Mouse (Mus musculus): ENCODE measurements around the gene Vpreb3. TPM values are rescaled to one million over a fixed set of nuclear protein-coding genes. Genes with fewer than 3 reads are reported as not detected.

Gene Vpreb3
- polyA plus RNA-seq, 1 experiment from 2014 or later = 0.92 TPM

DNA sequence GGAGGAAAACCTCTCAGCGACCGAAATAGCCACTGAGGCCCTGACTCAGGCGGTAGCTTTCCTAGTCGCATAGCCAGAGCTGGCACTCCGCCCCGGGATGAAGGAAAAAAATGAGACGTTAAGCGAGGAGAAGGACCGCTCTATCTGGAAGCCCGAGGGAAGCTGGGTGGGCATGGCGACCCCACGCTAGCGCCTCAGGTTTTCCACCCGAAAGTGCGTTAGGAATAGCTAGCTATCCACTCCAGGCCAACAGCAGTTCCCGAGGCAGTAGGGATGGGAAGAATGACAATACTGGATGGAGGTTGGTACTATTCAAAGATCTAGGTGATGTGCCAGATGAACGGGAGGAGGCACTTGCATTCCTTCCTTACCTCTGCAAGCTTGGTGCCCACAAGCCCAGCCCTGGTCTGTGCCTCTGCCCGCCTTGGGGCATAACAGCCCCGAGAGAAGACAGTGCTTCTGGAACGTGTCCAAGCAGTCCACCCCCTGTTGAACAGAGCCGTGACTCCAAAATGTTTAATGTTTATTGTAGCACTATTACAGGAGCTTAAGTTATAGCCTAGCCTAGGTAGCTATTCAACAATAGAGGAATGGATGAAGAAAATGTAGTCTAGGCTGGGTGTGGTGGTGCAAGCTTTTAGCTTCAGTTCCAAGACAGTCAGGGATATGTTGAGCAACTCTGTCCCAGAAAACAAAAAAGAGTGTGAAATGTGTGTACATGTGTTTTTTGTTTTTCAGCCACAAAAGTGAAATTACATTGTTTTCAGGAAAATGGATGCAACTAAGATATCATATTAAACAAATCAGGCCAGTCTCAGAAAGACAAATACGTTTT is 20.9 kb upstream of the Vpreb3 start:
- H3K9ac ChIP-seq (ENCODE audit: low read depth, low read length) = peak overlapping the region; percentile 92
- ATAC-seq (replicated peaks; ENCODE audit: insufficient number of reproducible peaks, low FRiP score, low TSS enrichment) = 0 out of 2 replicates have a peak, but pooled peaks have one; percentile 32

DNA sequence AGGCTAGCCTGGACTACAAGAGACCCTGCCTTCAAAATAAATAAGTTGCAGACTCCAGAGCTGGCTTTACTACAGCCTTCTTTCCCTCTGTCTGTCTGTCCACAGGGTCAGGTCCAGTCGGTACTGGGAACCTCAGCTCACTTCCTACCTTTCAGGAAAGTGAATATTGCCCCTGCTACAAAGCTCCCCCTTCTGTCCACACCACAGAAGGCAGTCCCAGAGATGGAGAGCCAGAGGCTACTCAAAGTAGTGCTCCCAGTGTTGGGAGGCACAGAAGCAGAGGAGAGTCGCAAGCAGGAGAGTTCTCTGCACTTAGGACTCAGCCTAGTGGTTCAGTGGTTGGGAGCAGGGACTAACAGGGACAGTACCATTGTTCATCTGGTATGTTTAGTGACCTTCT is 18.5 kb upstream of the Vpreb3 start:
- WGBS (ENCODE audit: insufficient replicate concordance) = 46% methylated on average over 2 of the region's 2 CpGs
- Histone ChIP-seq H3K9me3 (replicated peaks; ENCODE audit: control insufficient read depth, low read length) (no peaks in the 10 kb centered on the region), H3K27ac (ENCODE audit: low read depth, low read length) (no peak overlapping the region), H3K4me2 (no peak overlapping the region), H3K4me3 (ENCODE audit: low read depth, low read length) (no peak overlapping the region), H3K9ac (ENCODE audit: low read depth, low read length) (no peak overlapping the region), H3K27me3 (ENCODE audit: control insufficient read depth, insufficient read depth, low read length) (peaks cover 10% of the 10 kb centered on the region; the same call in 1 of the 2 replicates), H3K36me3 (ENCODE audit: control insufficient read depth, insufficient read depth, low read length) (no peaks in the 10 kb centered on the region), H3K4me1 (ENCODE audit: control insufficient read depth, insufficient read depth, low read length) (peaks cover 10% of the 10 kb centered on the region)
- ATAC-seq (replicated peaks; ENCODE audit: insufficient number of reproducible peaks, low FRiP score, low TSS enrichment) = no peak

More for the DNA sequence above, 20.9 kb upstream of the Vpreb3 start:
- no peaks in the 10 kb centered on the region; the same call in 1 of the 2 replicates for H3K36me3 ChIP-seq (ENCODE audit: control insufficient read depth, insufficient read depth, low read length)
- H3K4me2 ChIP-seq = peak overlapping the region; percentile 87
- H3K27ac ChIP-seq (ENCODE audit: low read depth, low read length) = peak overlapping the region; percentile 76
- H3K4me1 ChIP-seq (ENCODE audit: control insufficient read depth, insufficient read depth, low read length) = peaks cover 14% of the 10 kb centered on the region
- peaks cover 4% of the 10 kb centered on the region; the same call in 1 of the 2 replicates for H3K27me3 ChIP-seq (ENCODE audit: control insufficient read depth, insufficient read depth, low read length)
- WGBS (ENCODE audit: insufficient replicate concordance) = 6% methylated on average over 22 of the region's 22 CpGs
- no peaks in the 10 kb centered on the region for H3K9me3 ChIP-seq (replicated peaks; ENCODE audit: control insufficient read depth, low read length)
- H3K4me3 ChIP-seq (ENCODE audit: low read depth, low read length) = peak overlapping the region; percentile 66

DNA sequence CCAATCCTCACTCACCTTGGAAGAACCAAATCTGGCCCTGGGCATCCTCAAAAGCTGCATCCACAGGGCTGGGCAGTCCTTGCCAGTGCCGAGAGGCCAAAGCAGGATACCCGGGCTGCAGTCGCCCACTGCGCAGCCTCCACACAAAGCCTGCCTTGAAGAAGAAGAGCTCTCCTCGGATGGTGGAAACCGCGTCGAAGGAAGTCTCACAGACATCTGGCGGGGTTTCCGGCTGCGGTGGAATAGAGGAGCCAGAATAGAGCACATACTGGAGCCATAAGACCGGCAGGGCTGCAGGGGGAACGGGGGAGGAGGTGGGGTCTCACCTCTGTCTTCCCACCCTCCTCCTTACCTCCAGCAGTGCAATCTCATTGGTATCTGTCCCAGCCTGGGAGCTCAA is 16.5 kb upstream of the Vpreb3 start:
- Histone ChIP-seq H3K27me3 (ENCODE audit: control insufficient read depth, insufficient read depth, low read length) (peaks cover 27% of the 10 kb centered on the region), H3K27ac (ENCODE audit: low read depth, low read length) (no peak overlapping the region), H3K4me1 (ENCODE audit: control insufficient read depth, insufficient read depth, low read length) (peaks cover 6% of the 10 kb centered on the region; the same call in 1 of the 2 replicates), H3K4me3 (ENCODE audit: low read depth, low read length) (no peak overlapping the region), H3K9me3 (replicated peaks; ENCODE audit: control insufficient read depth, low read length) (no peaks in the 10 kb centered on the region), H3K4me2 (no peak overlapping the region), H3K36me3 (ENCODE audit: control insufficient read depth, insufficient read depth, low read length) (no peaks in the 10 kb centered on the region), H3K9ac (ENCODE audit: low read depth, low read length) (no peak overlapping the region)
- no peak for ATAC-seq (replicated peaks; ENCODE audit: insufficient number of reproducible peaks, low FRiP score, low TSS enrichment)
- WGBS (ENCODE audit: insufficient replicate concordance) = 56% methylated on average over 13 of the region's 13 CpGs

DNA sequence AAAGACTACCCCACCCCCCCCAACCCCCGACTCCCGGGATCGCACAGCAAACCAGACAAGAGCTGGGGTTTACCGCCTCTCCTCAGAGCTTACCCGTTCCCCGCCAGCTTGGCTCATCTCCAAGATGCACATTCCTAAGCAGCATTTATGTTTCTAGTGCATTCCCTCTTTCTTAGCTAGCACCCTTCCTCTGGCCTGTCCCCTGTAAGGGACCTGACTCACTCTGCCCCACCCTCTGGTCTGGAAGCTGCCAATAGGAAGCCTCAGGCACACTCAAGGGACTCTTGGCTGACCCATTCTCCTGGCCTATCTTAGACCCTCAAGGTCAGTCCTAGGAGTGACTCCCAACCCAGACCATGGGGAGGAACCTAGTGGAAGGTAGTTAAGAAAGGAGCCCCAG is 12.6 kb upstream of the Vpreb3 start:
- 18% methylated on average over 6 of the region's 6 CpGs for WGBS (ENCODE audit: insufficient replicate concordance)

DNA sequence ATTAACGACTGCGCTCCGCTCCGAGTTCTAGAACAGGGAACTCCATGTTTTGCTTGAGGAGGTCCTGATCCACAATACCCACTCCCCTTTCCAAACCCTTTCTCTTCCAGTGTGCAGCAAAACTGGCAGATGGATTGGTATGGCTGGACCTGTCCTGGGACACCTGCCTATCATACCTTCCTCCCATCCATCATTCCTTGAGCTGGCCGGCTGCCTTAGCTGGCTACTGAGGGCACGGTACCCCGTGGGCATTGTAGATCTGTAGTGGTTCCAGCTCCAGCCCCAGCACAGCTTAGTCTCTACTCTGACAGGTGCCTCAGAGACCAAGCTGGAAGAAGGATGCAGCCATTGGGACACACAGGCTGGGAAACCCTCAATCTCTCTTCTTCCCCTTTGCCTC is 11.5 kb upstream of the Vpreb3 start:
- ATAC-seq (replicated peaks; ENCODE audit: insufficient number of reproducible peaks, low FRiP score, low TSS enrichment) = no peak
- no peaks in the 10 kb centered on the region for H3K9me3 ChIP-seq (replicated peaks; ENCODE audit: control insufficient read depth, low read length)
- H3K4me1 ChIP-seq (ENCODE audit: control insufficient read depth, insufficient read depth, low read length) = peaks cover 7% of the 10 kb centered on the region
- H3K4me3 ChIP-seq (ENCODE audit: low read depth, low read length) = no peak overlapping the region
- H3K27ac ChIP-seq (ENCODE audit: low read depth, low read length) = no peak overlapping the region
- no peak overlapping the region for H3K9ac ChIP-seq (ENCODE audit: low read depth, low read length)
- H3K27me3 ChIP-seq (ENCODE audit: control insufficient read depth, insufficient read depth, low read length) = peaks cover 35% of the 10 kb centered on the region
- 39% methylated on average over 7 of the region's 7 CpGs for WGBS (ENCODE audit: insufficient replicate concordance)
- H3K4me2 ChIP-seq = peak overlapping the region; percentile 96
- H3K36me3 ChIP-seq (ENCODE audit: control insufficient read depth, insufficient read depth, low read length) = no peaks in the 10 kb centered on the region

More for the DNA sequence above, 12.6 kb upstream of the Vpreb3 start:
- Histone ChIP-seq H3K9me3 (replicated peaks; ENCODE audit: control insufficient read depth, low read length) (no peaks in the 10 kb centered on the region), H3K27me3 (ENCODE audit: control insufficient read depth, insufficient read depth, low read length) (peaks cover 35% of the 10 kb centered on the region), H3K36me3 (ENCODE audit: control insufficient read depth, insufficient read depth, low read length) (no peaks in the 10 kb centered on the region), H3K27ac (ENCODE audit: low read depth, low read length) (no peak overlapping the region), H3K4me2 (no peak overlapping the region), H3K4me3 (ENCODE audit: low read depth, low read length) (no peak overlapping the region), H3K9ac (ENCODE audit: low read depth, low read length) (no peak overlapping the region), H3K4me1 (ENCODE audit: control insufficient read depth, insufficient read depth, low read length) (peaks cover 7% of the 10 kb centered on the region)
- ATAC-seq (replicated peaks; ENCODE audit: insufficient number of reproducible peaks, low FRiP score, low TSS enrichment) = no peak

DNA sequence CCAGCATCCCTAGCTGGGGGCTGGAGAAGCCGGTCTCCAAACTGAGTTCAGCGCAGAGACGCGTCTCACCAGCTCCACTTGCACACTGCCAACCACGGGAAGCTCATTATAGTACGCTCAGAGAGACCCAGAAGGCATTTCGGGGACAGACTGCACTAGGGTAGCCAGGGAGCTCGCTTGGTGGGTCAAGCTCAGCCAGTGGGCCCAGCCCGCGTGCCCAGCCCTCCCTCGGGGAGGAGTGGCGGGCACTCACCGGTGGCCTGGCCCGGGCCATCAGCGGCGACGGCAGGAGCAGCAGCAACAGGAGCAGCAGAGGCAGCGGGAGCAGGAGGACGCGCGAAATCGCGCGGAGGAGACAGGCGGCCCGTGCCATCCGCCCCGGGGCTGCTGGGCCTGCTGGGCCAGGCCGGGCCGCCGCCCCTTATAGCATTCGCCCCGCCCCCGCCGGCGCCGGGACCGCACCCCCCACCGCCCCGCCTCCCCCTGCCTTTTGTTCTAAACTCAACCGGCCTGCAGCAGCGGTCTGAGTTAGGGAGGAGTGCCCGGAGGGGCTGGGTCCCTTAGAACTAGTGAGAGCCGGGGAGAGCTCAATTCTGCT is 10.7 kb upstream of the Vpreb3 start:
- peak overlapping the region; percentile 65 for H3K4me3 ChIP-seq (ENCODE audit: low read depth, low read length)
- peak overlapping the region; percentile 96 for H3K4me2 ChIP-seq
- H3K27me3 ChIP-seq (ENCODE audit: control insufficient read depth, insufficient read depth, low read length) = peaks cover 37% of the 10 kb centered on the region
- under 1% methylated on average over 29 of the region's 44 CpGs for WGBS (ENCODE audit: insufficient replicate concordance)
- ATAC-seq (replicated peaks; ENCODE audit: insufficient number of reproducible peaks, low FRiP score, low TSS enrichment) = peak; percentile 71
- H3K27ac ChIP-seq (ENCODE audit: low read depth, low read length) = peak overlapping the region; percentile 22; the same call in 1 of the 2 replicates
- peaks cover 13% of the 10 kb centered on the region for H3K4me1 ChIP-seq (ENCODE audit: control insufficient read depth, insufficient read depth, low read length)
- no peaks in the 10 kb centered on the region for H3K36me3 ChIP-seq (ENCODE audit: control insufficient read depth, insufficient read depth, low read length)
- no peaks in the 10 kb centered on the region for H3K9me3 ChIP-seq (replicated peaks; ENCODE audit: control insufficient read depth, low read length)
- peak overlapping the region; percentile 89 for H3K9ac ChIP-seq (ENCODE audit: low read depth, low read length)

DNA sequence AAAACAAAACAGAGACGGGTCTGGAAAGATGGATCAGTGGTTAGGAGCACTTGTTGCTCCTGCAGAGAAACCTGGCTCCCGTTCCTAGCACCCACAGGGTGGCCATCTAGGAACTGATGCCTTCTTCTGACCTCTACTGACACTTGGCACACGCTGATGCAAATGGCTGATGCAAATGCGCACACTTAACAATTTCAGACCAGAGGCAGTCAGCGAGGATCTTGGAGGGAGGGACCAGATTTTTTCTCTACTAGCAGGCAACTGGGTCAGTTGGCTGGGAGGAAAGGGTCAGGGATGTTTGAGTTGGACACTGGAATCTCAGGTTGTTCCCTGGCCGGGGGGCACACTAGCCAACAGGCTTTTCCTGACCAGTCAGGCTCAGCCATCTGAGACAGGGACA is 10.0 kb upstream of the Vpreb3 start, which contains the start of gene Chchd10:
Gene Chchd10 (plus strand): TSS at position 240 of the 400 bp plus-strand sequence.
- peak within 1 kb of the TSS; percentile 89 for H3K9ac ChIP-seq (ENCODE audit: low read depth, low read length)
- H3K4me1 ChIP-seq (ENCODE audit: control insufficient read depth, insufficient read depth, low read length) = peaks cover 18% of the 10 kb centered on the region
- H3K4me3 ChIP-seq (ENCODE audit: low read depth, low read length) = peak within 1 kb of the TSS; percentile 65
- H3K4me2 ChIP-seq = peak within 1 kb of the TSS; percentile 96
- no peaks in the 10 kb centered on the region for H3K9me3 ChIP-seq (replicated peaks; ENCODE audit: control insufficient read depth, low read length)
- 33% methylated on average over 6 of the region's 6 CpGs for WGBS (ENCODE audit: insufficient replicate concordance)
- H3K36me3 ChIP-seq (ENCODE audit: control insufficient read depth, insufficient read depth, low read length) = no peaks in the 10 kb centered on the region
- H3K27ac ChIP-seq (ENCODE audit: low read depth, low read length) = peak within 1 kb of the TSS; percentile 22; the same call in 1 of the 2 replicates
- no peak for ATAC-seq (replicated peaks; ENCODE audit: insufficient number of reproducible peaks, low FRiP score, low TSS enrichment)
- peaks cover 37% of the 10 kb centered on the region for H3K27me3 ChIP-seq (ENCODE audit: control insufficient read depth, insufficient read depth, low read length)

DNA sequence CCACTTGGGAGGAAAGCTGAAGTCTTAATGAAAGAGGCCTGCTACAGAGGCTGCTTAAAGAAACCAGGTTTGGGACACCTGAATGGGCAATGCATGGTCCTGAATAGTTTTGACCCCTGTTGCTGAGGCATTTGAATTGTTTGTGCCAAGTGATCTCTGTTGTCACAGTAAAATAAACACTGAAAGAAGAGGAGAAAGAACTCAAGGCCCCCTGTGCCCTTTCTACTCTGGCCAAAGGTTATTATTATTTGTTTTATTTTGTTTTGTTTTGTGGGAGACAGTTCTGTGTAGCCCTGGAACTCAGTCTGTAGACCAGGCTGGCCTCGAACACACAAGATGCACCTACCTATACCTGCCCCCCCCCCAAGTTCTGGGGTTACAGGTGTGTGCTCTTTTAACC is 7.9 kb upstream of the Vpreb3 start:
- WGBS (ENCODE audit: insufficient replicate concordance) = 50% methylated on average over 1 of the region's 1 CpGs
- Histone ChIP-seq H3K27me3 (ENCODE audit: control insufficient read depth, insufficient read depth, low read length) (peaks cover 26% of the 10 kb centered on the region), H3K36me3 (ENCODE audit: control insufficient read depth, insufficient read depth, low read length) (no peaks in the 10 kb centered on the region), H3K4me1 (ENCODE audit: control insufficient read depth, insufficient read depth, low read length) (peaks cover 20% of the 10 kb centered on the region), H3K4me2 (peak overlapping the region; percentile 67), H3K9me3 (replicated peaks; ENCODE audit: control insufficient read depth, low read length) (no peaks in the 10 kb centered on the region), H3K9ac (ENCODE audit: low read depth, low read length) (no peak overlapping the region), H3K27ac (ENCODE audit: low read depth, low read length) (no peak overlapping the region), H3K4me3 (ENCODE audit: low read depth, low read length) (no peak overlapping the region; the same call in 1 of the 2 replicates)
- no peak for ATAC-seq (replicated peaks; ENCODE audit: insufficient number of reproducible peaks, low FRiP score, low TSS enrichment)
